Mouse (Mus musculus) heart, embryonic 15.5 days (tissue): ENCODE results near the gene Ggt1. TPM values are rescaled to one million over a fixed set of nuclear protein-coding genes. Genes with fewer than 3 reads are reported as not detected.

Experiments used
- ATAC-seq: fragments of 200-750 bp; cut with Nextera tagmentation; replicated peaks from 2 replicates; pipeline ENCODE4 v1.8.0; 2017; ENCODE audit warnings: low read depth, moderate TSS enrichment; ENCODE audit not compliant: insufficient number of reproducible peaks, insufficient read depth, low FRiP score
- H3K27ac ChIP-seq: fragments of 300-500 bp; sonication (generic); 2 replicates; pipeline ENCODE4 v1.5.1; 2015; ENCODE audit warnings: mild to moderate bottlenecking, inconsistent platforms
- H3K27me3 ChIP-seq: fragments of 300-500 bp; sonication (generic); 2 replicates; pipeline ENCODE4 v1.6.1; 2015; ENCODE audit warnings: inconsistent platforms
- H3K36me3 ChIP-seq: fragments of 300-500 bp; sonication (generic); 2 replicates; pipeline ENCODE4 v1.6.1; 2015; ENCODE audit warnings: mild to moderate bottlenecking, inconsistent platforms
- H3K4me1 ChIP-seq: fragments of 300-500 bp; sonication (generic); replicated peaks from 2 replicates; pipeline ENCODE4 v1.6.1; 2015; ENCODE audit warnings: inconsistent platforms
- H3K4me2 ChIP-seq: fragments of 300-500 bp; sonication (generic); 2 replicates; pipeline ENCODE4 v1.6.1; 2015; ENCODE audit warnings: inconsistent platforms, mild to moderate bottlenecking, moderate library complexity
- H3K4me3 ChIP-seq: fragments of 300-500 bp; sonication (generic); 2 replicates; pipeline ENCODE4 v1.5.1; 2015; ENCODE audit warnings: mild to moderate bottlenecking, inconsistent platforms
- H3K9ac ChIP-seq: fragments of 300-500 bp; sonication (generic); 2 replicates; pipeline ENCODE4 v1.6.1; 2015; ENCODE audit warnings: mild to moderate bottlenecking, inconsistent platforms
- H3K9me3 ChIP-seq: fragments of 300-500 bp; sonication (generic); replicated peaks from 2 replicates; pipeline ENCODE4 v1.6.1; 2016; ENCODE audit warnings: inconsistent platforms
- WGBS: fragments of 180-500 bp; shearing (Covaris S2); methylation state at CpG from one replicate; pipeline ENCODE4 v1.1.7; 2015; ENCODE audit warnings: mixed read lengths; 5-methylcytosine and 5-hydroxymethylcytosine counted together
- polyA plus RNA-seq: library from polyadenylated mRNA; unstranded; fragments of >200 nt; fragmentation: Nextera tagmentation; extraction: Ambion mirVana; gene quantifications from 2 replicates; pipeline ENCODE4 v1.2.1, GENCODE M21; 2015

Ggt1 gene
- polyA plus RNA-seq: 0.48 and 0.86 TPM in 2 replicates

DNA sequence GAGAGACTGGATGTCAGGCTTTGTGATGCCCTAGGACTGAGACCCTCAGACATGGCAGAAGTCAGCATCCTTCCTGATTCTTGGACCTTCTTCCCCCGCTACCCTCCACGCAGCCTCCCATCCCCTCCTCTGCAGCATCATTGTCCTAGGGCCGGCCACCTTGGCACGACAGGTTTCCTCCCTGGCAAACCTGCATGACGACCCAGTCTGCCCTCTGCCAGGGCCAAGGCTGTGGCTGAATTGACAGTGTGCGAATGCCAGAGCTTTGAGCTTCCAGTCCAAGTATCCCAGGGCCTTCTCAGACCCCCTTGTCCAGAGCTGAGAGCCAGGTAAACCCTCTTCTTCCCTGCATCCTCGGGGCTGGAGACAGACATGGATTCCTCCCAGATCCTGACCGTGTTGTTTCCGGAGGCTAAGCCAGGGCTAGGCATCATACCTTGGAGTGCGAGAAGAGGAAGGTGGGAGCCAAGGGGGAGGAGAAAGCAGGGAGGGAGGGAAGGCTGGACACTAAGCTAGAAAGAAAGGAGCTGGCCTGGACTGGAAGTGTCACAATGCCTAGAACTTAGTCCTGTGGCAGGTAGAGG, at the start of gene Ggt1:
Gene Ggt1, plus strand, starts transcription at position 534 of the 584 bp plus-strand sequence.
- Histone ChIP-seq H3K27ac (no peak within 1 kb of the TSS), H3K27me3 (peaks cover 54% of the 10 kb centered on the region), H3K4me1 (peaks cover 34% of the 10 kb centered on the region), H3K9me3 (no peaks in the 10 kb centered on the region), H3K36me3 (no peaks in the 10 kb centered on the region), H3K4me3 (peak within 1 kb of the TSS; percentile 62), H3K9ac (peak within 1 kb of the TSS; percentile 58; the same call in 1 of the 2 replicates), H3K4me2 (peak within 1 kb of the TSS; percentile 98)
- no peak for ATAC-seq
- 56% methylated on average over 10 of the region's 10 CpGs for WGBS

- ATAC-seq: no peak
- H3K9me3 ChIP-seq: no peaks in the 10 kb centered on the region
- no peak overlapping the region for H3K9ac ChIP-seq
- peaks cover 52% of the 10 kb centered on the region for H3K36me3 ChIP-seq
- peaks cover 27% of the 10 kb centered on the region for H3K4me1 ChIP-seq
- H3K27me3 ChIP-seq: no peaks in the 10 kb centered on the region
- H3K4me2 ChIP-seq: no peak overlapping the region
- no peak overlapping the region for H3K27ac ChIP-seq
- WGBS: 90% methylated on average over 7 of the region's 7 CpGs
- H3K4me3 ChIP-seq: no peak overlapping the region
These were observed 49.5 kb upstream of the Ggt1 start for GRCm38 (mm10) chr10:75511897-75512296.

GRCm38 (mm10) chr10:75512796-75513195, 48.6 kb upstream of the Ggt1 start:
- Histone ChIP-seq H3K27ac (no peak overlapping the region), H3K36me3 (peaks cover 44% of the 10 kb centered on the region), H3K9me3 (no peaks in the 10 kb centered on the region), H3K4me3 (no peak overlapping the region), H3K27me3 (no peaks in the 10 kb centered on the region), H3K4me2 (no peak overlapping the region), H3K9ac (no peak overlapping the region), H3K4me1 (peaks cover 27% of the 10 kb centered on the region)
- ATAC-seq: no peak
- 88% methylated on average over 7 of the region's 7 CpGs for WGBS

DNA sequence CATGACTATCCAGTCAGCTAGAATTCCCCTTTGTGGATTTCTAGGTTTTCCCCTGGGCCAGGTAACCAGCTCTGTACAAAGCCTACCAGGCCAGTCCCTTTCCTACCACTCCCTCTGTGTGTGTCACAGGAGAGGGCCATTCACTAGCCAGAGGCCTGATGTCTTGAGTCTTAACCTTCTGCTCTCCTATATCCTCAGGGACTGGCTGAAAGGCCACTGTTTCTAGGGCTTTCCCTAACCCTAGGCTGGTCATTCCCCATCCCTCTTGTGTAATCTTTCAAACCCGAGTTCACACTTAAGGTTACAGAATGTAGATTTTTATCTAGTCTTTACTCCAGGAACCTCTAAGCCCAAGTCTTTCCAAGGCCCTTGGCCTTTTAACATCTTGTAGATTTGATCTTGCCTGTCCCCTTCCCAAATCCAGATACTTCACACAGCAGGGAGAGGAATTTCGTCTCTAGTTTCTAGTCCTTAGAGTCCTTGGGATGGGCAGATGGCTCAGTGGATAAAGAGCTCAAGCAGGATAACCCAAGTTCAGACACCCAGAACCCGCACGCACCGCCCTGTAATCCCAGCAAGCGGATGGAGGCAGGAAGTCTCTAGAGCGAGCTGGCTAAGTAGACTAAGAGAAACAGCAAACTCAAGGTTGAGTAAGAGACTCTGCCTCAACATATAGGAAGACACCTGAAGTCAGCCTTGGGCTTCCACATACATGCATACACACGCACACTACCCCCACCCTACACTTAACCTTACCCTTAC, 47.9 kb upstream of the Ggt1 start:
- Histone ChIP-seq H3K9ac (no peak overlapping the region), H3K4me2 (no peak overlapping the region), H3K36me3 (peaks cover 37% of the 10 kb centered on the region), H3K9me3 (no peaks in the 10 kb centered on the region), H3K4me3 (no peak overlapping the region), H3K4me1 (peaks cover 30% of the 10 kb centered on the region), H3K27ac (no peak overlapping the region), H3K27me3 (no peaks in the 10 kb centered on the region)
- no peak for ATAC-seq
- 89% methylated on average over 8 of the region's 8 CpGs for WGBS

- Histone ChIP-seq H3K9ac (peak overlapping the region; percentile 4; the same call in 1 of the 2 replicates), H3K27me3 (no peaks in the 10 kb centered on the region), H3K27ac (no peak overlapping the region), H3K4me1 (peaks cover 38% of the 10 kb centered on the region), H3K4me2 (no peak overlapping the region), H3K36me3 (peaks cover 28% of the 10 kb centered on the region), H3K9me3 (no peaks in the 10 kb centered on the region), H3K4me3 (no peak overlapping the region)
- no peak for ATAC-seq
- WGBS: 45% methylated on average over 7 of the region's 7 CpGs
These were observed 47.0 kb upstream of the Ggt1 start for GRCm38 (mm10) chr10:75514361-75514760.

DNA sequence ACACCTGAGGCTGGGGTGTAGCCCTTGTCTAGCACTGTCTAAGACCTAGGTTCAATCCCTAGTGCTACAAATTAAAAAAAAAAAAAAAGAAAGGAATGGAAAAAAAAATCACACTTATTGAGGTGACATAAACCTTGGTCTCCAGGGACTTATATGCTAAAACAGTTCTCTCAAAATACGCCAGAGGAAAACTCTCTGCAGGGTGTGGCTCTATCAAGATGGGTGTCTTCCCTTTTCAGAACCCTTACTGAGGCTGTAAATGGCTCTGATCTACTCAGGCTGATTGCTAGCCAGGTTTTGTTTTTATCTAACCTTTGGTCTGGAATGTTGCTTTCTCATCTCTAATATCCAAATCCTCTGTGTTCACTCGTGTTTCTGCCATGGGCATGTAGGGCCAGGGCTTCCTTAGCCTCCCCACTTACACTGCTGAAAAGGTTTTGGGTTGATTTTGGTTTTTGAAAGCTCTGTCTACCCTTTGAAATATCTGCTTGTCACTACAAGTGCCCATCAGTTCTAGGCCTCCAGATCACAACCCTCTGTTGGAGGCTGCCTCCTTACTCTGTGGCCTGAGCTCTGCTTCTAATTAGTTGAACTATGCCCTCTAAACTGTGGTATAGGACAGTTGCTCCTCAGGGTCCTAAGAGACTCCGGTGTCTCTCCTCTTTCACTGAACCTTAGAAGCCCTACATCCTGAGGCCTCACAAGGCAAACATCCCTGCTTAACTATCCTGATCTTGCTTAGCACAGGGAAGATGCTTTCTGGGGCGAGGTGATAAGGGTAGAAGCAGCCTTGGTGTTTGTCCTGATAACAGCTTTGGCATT, 46.0 kb upstream of the Ggt1 start:
- Histone ChIP-seq H3K9ac (peak overlapping the region; percentile 96; the same call in 1 of the 2 replicates), H3K4me1 (peaks cover 41% of the 10 kb centered on the region), H3K36me3 (peaks cover 22% of the 10 kb centered on the region), H3K4me2 (peak overlapping the region; percentile 83; the same call in 1 of the 2 replicates), H3K9me3 (no peaks in the 10 kb centered on the region), H3K4me3 (peak overlapping the region; percentile 81), H3K27me3 (no peaks in the 10 kb centered on the region), H3K27ac (no peak overlapping the region)
- no peak for ATAC-seq
- 77% methylated on average over 4 of the region's 4 CpGs for WGBS

DNA sequence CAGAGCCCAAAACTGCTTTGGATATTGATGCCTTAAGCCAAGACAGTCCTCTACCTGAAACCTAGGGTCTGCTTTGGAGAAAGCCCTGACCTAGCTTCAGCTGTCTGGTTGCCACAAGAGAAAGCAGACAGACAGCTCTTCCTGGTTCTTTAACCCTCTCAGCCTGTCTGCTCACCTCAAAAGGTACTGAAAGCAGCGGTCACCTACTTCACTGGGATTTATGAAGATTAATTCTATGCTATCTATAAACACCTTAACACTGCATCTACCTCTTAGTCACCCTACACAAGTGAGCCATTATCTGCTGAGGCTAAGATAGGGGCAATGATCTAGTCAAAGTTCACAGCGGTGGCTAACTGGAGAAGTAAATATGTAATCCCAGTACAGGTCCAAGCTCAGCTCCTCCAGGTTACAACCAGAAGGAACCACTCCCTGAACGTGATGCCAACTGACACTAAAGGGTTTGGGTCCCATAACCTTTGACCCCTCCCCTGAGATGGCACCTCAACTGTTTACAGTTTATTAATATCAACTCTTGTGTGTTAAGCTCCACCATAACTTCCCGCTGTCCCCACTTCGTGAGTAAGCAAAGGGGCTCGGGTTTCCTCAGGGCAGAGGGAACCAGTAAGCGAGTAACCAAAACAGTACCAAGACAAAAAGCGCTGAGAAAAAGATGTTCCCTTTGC, 45.2 kb upstream of the Ggt1 start:
- Histone ChIP-seq H3K4me1 (peaks cover 45% of the 10 kb centered on the region), H3K4me3 (peak overlapping the region; percentile 81), H3K9ac (peak overlapping the region; percentile 96), H3K9me3 (no peaks in the 10 kb centered on the region), H3K4me2 (peak overlapping the region; percentile 83), H3K36me3 (peaks cover 20% of the 10 kb centered on the region), H3K27ac (peak overlapping the region; percentile 99), H3K27me3 (no peaks in the 10 kb centered on the region)
- no peak for ATAC-seq
- WGBS: 22% methylated on average over 8 of the region's 8 CpGs

DNA sequence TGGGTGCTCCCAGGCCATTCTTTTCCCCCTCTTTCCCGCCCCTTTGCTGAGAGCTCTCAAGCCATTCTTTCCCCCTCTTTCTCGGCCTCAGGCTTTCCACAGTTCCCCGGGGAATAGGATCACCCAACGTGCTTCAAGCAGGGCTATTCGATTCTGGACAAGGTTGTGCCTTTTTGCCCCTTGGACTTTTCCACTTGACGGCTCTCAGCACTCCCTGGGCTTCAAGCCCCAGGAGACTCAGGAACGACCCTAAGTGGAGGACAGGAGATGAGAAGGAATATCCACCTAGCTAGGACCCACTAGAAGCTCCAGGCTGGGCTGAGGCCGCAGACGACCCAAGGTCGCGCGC, 44.7 kb upstream of the Ggt1 start:
- ATAC-seq: no peak
- H3K4me3 ChIP-seq: peak overlapping the region; percentile 81
- peaks cover 20% of the 10 kb centered on the region; the same call in 1 of the 2 replicates for H3K36me3 ChIP-seq
- H3K4me2 ChIP-seq: peak overlapping the region; percentile 83
- peak overlapping the region; percentile 99 for H3K27ac ChIP-seq
- H3K4me1 ChIP-seq: peaks cover 45% of the 10 kb centered on the region
- H3K9ac ChIP-seq: peak overlapping the region; percentile 96
- no peaks in the 10 kb centered on the region for H3K9me3 ChIP-seq
- no peaks in the 10 kb centered on the region for H3K27me3 ChIP-seq
- WGBS: under 1% methylated on average over 12 of the region's 12 CpGs

DNA sequence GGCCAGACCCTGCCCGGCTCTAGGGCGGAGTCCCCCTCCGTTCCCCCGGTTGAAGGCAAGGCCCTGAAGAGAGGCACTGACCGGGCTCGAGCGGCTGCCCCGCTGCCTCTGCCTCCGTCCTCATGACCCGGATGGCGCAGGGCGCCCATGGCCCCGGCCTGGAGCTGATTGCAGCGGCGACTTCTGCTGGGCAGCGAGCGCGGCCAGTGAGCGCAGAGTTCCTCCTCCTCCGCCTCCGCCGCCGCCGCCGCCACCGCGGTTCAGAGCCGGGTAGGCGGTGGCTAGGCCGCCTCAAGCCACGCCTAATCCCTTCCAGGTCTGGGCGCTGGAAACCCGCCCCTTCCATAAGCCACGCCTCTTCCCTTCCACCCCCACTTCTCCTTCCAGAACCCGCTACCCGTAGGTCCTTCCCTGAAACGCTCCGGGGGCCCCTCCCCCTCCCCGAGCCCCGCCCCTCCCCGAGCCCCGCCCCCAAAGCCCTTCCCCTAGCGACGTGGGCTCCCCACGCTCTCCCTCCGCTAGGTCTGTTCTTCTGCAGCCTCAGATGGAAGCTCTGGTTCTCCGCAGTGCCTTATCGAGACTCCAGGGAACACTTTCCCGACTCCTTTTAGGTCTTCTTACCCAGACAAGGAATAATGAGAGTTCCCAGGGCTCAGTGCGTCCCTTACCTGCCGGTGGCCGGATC, 44.2 kb upstream of the Ggt1 start, which contains the start of gene Snrpd3:
Gene Snrpd3, plus strand, starts transcription at position 479 of the 685 bp plus-strand sequence.
- Histone ChIP-seq H3K27me3 (no peaks in the 10 kb centered on the region), H3K4me2 (peak within 1 kb of the TSS; percentile 83), H3K27ac (peak within 1 kb of the TSS; percentile 99), H3K4me1 (peaks cover 45% of the 10 kb centered on the region), H3K36me3 (peaks cover 16% of the 10 kb centered on the region; the same call in 1 of the 2 replicates), H3K9me3 (no peaks in the 10 kb centered on the region), H3K4me3 (peak within 1 kb of the TSS; percentile 81), H3K9ac (peak within 1 kb of the TSS; percentile 96)
- WGBS: under 1% methylated on average over 36 of the region's 52 CpGs
- ATAC-seq: peak; percentile 98

GRCm38 (mm10) chr10:75517758-75518143, 43.7 kb upstream of the Ggt1 start, which contains the start of gene Gucd1:
TSS of gene Gucd1 (minus strand) at chr10:75517972.
- WGBS: under 1% methylated on average over 20 of the region's 20 CpGs

More at GRCm38 (mm10) chr10:75517758-75518143, 43.7 kb upstream of the Ggt1 start, which contains the start of gene Gucd1:
- H3K4me2 ChIP-seq: peak within 1 kb of the TSS; percentile 83
- H3K9me3 ChIP-seq: no peaks in the 10 kb centered on the region
- H3K4me1 ChIP-seq: peaks cover 45% of the 10 kb centered on the region
- H3K27ac ChIP-seq: peak within 1 kb of the TSS; percentile 99
- peak; percentile 87 for ATAC-seq
- peak within 1 kb of the TSS; percentile 81 for H3K4me3 ChIP-seq
- peak within 1 kb of the TSS; percentile 96 for H3K9ac ChIP-seq
- peaks cover 18% of the 10 kb centered on the region; the same call in 1 of the 2 replicates for H3K36me3 ChIP-seq
- no peaks in the 10 kb centered on the region for H3K27me3 ChIP-seq
